Mouse (Mus musculus) CH12.LX (cell line): ENCODE results near the gene Zfp287. TPM values are rescaled to one million over a fixed set of nuclear protein-coding genes. Genes with fewer than 3 reads are reported as not detected.

Experiments used
- DNase-seq: peaks from one replicate; pipeline ENCODE4 v3.0.0-alpha.2; 2013; ENCODE audit errors: extremely low read depth
- H3K27ac ChIP-seq: 2 replicates; pipeline ENCODE4 v1.5.1; 2012; ENCODE audit warnings: low read depth, mild to moderate bottlenecking, control low read depth, moderate library complexity; ENCODE audit not compliant: insufficient read depth
- H3K27me3 ChIP-seq: replicated peaks from 2 replicates; pipeline ENCODE3; 2012; ENCODE audit warnings: inconsistent platforms
- H3K36me3 ChIP-seq, 2 experiments: replicated peaks in 1 of 2; 2 replicates each; pipeline versions ENCODE3 to v1.6.1; 2012; ENCODE audit warnings: inconsistent platforms in 1 of 2, low read length in 1 of 2, mild to moderate bottlenecking in 1 of 2, mixed read lengths in 1 of 2, moderate library complexity in 1 of 2; ENCODE audit not compliant: control insufficient read depth in 1 of 2, insufficient read depth in 1 of 2
- H3K4me1 ChIP-seq, 2 experiments: 2 replicates each; pipeline ENCODE4 v1.6.1; 2012; ENCODE audit warnings: inconsistent platforms in 1 of 2, moderate library complexity in 1 of 2; ENCODE audit not compliant: insufficient read depth in 2 of 2, control insufficient read depth in 1 of 2
- H3K4me2 ChIP-seq: 2 replicates; pipeline ENCODE4 v1.6.1; 2012; ENCODE audit warnings: low read depth, mild to moderate bottlenecking, control low read depth; ENCODE audit not compliant: poor library complexity, insufficient read depth, severe bottlenecking
- H3K4me3 ChIP-seq, 3 experiments: fragments of 150-350 bp in 1 of 3; sonication (generic) in 1 of 3; replicated peaks in 1 of 3; 2 replicates each; pipeline versions ENCODE3 to v1.5.1; 2011 to 2012; ENCODE audit warnings: low read depth in 2 of 3, low read length in 2 of 3, mild to moderate bottlenecking in 2 of 3, moderate library complexity in 2 of 3, control low read depth in 1 of 3, improper control_type of control experiment in 1 of 3, inconsistent platforms in 1 of 3, mixed read lengths in 1 of 3; ENCODE audit not compliant: poor library complexity in 1 of 3
- H3K79me2 ChIP-seq: replicated peaks from 2 replicates; pipeline ENCODE4 v1.6.1; 2012; ENCODE audit warnings: mild to moderate bottlenecking, moderate library complexity; ENCODE audit not compliant: control insufficient read depth, poor library complexity, insufficient read depth, severe bottlenecking; ENCODE audit errors: extremely low read depth
- H3K9ac ChIP-seq: 2 replicates; pipeline ENCODE4 v1.6.1; 2012; ENCODE audit warnings: low read depth, mild to moderate bottlenecking, control low read depth, moderate library complexity; ENCODE audit not compliant: insufficient read depth
- H3K9me3 ChIP-seq: replicated peaks from 2 replicates; pipeline ENCODE3; 2012; ENCODE audit warnings: low read length, inconsistent platforms, mixed read lengths
- CHD2 ChIP-seq: IDR thresholded peaks from 2 replicates; pipeline ENCODE4 v1.6.1; 2011; ENCODE audit warnings: low read length, improper control_type of control experiment
- CTCF ChIP-seq, 2 experiments: IDR thresholded peaks in 1 of 2; conservative IDR thresholded peaks in 1 of 2; 2 replicates each; pipeline ENCODE4 v1.5.1; 2011 to 2012; ENCODE audit warnings: low read depth in 2 of 2, low read length in 2 of 2, improper control_type of control experiment in 1 of 2, inconsistent platforms in 1 of 2, mild to moderate bottlenecking in 1 of 2, moderate library complexity in 1 of 2
- ELF1 ChIP-seq: IDR thresholded peaks from 2 replicates; pipeline ENCODE4 v1.6.1; 2014; ENCODE audit warnings: low read depth, mild to moderate bottlenecking, inconsistent platforms, low read length, improper control_type of control experiment
- EP300 ChIP-seq: IDR thresholded peaks from 2 replicates; pipeline ENCODE4 v1.6.1; 2011; ENCODE audit warnings: low read length, improper control_type of control experiment
- ETS1 ChIP-seq: conservative IDR thresholded peaks from 2 replicates; pipeline ENCODE4 v1.6.1; 2012; ENCODE audit warnings: low read depth, mild to moderate bottlenecking, inconsistent platforms, low read length, improper control_type of control experiment, moderate library complexity
- GABPA ChIP-seq: IDR thresholded peaks from 2 replicates; pipeline ENCODE4 v1.6.1; 2012; ENCODE audit warnings: low read depth, low read length, improper control_type of control experiment, inconsistent platforms; ENCODE audit not compliant: insufficient replicate concordance
- HCFC1 ChIP-seq: IDR thresholded peaks from 2 replicates; pipeline ENCODE4 v1.6.1; 2012; ENCODE audit warnings: low read depth, mild to moderate bottlenecking, inconsistent platforms, low read length, improper control_type of control experiment
- IRF4 ChIP-seq: IDR thresholded peaks from 2 replicates; pipeline ENCODE4 v1.6.1; 2014; ENCODE audit warnings: low read depth, mild to moderate bottlenecking, inconsistent platforms, low read length, improper control_type of control experiment
- JUN ChIP-seq: IDR thresholded peaks from 2 replicates; pipeline ENCODE4 v1.6.1; 2011; ENCODE audit warnings: low read depth, mild to moderate bottlenecking, low read length, improper control_type of control experiment, moderate library complexity; ENCODE audit not compliant: insufficient read depth
- KAT2A ChIP-seq: IDR thresholded peaks from 2 replicates; pipeline ENCODE4 v1.6.1; 2012; ENCODE audit warnings: low read length, improper control_type of control experiment, inconsistent platforms; ENCODE audit not compliant: insufficient replicate concordance
- MXI1 ChIP-seq: IDR thresholded peaks from 2 replicates; pipeline ENCODE4 v1.6.1; 2011; ENCODE audit warnings: mild to moderate bottlenecking, low read depth, low read length, improper control_type of control experiment
- MYC ChIP-seq: IDR thresholded peaks from 2 replicates; pipeline ENCODE4 v1.6.1; 2011; ENCODE audit warnings: low read depth, mild to moderate bottlenecking, improper control_type of control experiment, low read length
- NRF1 ChIP-seq: IDR thresholded peaks from 2 replicates; pipeline ENCODE4 v1.6.1; 2014; ENCODE audit warnings: low read depth, mild to moderate bottlenecking, inconsistent platforms, low read length, improper control_type of control experiment, moderate library complexity
- PAX5 ChIP-seq: IDR thresholded peaks from 2 replicates; pipeline ENCODE4 v1.6.1; 2012; ENCODE audit warnings: low read length, inconsistent platforms, mixed read lengths
- RAD21 ChIP-seq: IDR thresholded peaks from 2 replicates; pipeline ENCODE4 v1.6.1; 2011; ENCODE audit warnings: low read depth, mild to moderate bottlenecking, low read length, improper control_type of control experiment, moderate library complexity
- SIN3A ChIP-seq: IDR thresholded peaks from 2 replicates; pipeline ENCODE4 v1.6.1; 2012; ENCODE audit warnings: low read length, improper control_type of control experiment, inconsistent platforms
- TBP ChIP-seq: conservative IDR thresholded peaks from 2 replicates; pipeline ENCODE4 v1.6.1; 2011; ENCODE audit warnings: low read depth, low read length, improper control_type of control experiment
- TCF12 ChIP-seq: IDR thresholded peaks from 2 replicates; pipeline ENCODE4 v1.6.1; 2014; ENCODE audit warnings: low read depth, mild to moderate bottlenecking, inconsistent platforms, low read length, improper control_type of control experiment
- ZC3H11A ChIP-seq: IDR thresholded peaks from 2 replicates; pipeline ENCODE4 v1.6.1; 2012; ENCODE audit warnings: low read depth, mild to moderate bottlenecking, inconsistent platforms, low read length, improper control_type of control experiment
- ZMIZ1 ChIP-seq: IDR thresholded peaks from 2 replicates; pipeline ENCODE4 v1.6.1; 2012; ENCODE audit warnings: low read depth, mild to moderate bottlenecking, inconsistent platforms, low read length, improper control_type of control experiment
- dilution Hi-C: fragments of 300-500 bp; cut with MboI; formaldehyde crosslinking; loops from 2 replicates; pipeline ENCODE4 v1.14.3; 2020; ENCODE audit warnings: low sequenced_read_pairs; ENCODE audit not compliant: extremely low pct_unique_long_range_greater_than_20kb, extremely low pct_ligation_motif_present
- in situ Hi-C: fragments of 300-500 bp; cut with MboI; formaldehyde crosslinking; loops from 3 replicates; pipeline ENCODE4 v1.14.3; 2019; ENCODE audit warnings: low sequenced_read_pairs, low pct_ligation_motif_present, low pct_unique_long_range_greater_than_20kb, mixed read lengths
- polyA plus RNA-seq: library from polyadenylated mRNA; unstranded; fragments of >175 nt; gene quantifications from 2 replicates; pipeline ENCODE4 v1.2.1, GENCODE M21; 2012; ENCODE audit warnings: low read depth; ENCODE audit not compliant: insufficient read length
- total RNA-seq, 2 experiments: library from RNA; depleted of rRNA; stranded (reverse); fragments of 300-350 nt in 1 of 2; fragments of >200 nt in 1 of 2; gene quantifications; 2 replicates each; pipeline ENCODE4 v1.2.3; 2012 to 2014

Gene Zfp287
- total and polyA plus RNA-seq, 3 experiments = 4.8 to 7.3 (median 5.7) TPM

GRCm38 (mm10) chr11:62757906-62758305, 26.2 kb upstream of the Zfp287 start:
- Histone ChIP-seq H3K79me2 (no peaks in the 10 kb centered on the region), H3K27me3 (peaks cover 24% of the 10 kb centered on the region), H3K4me1 (peaks cover 0 to 14% of the 10 kb centered on the region in 2 experiments; a peak in 3 of 4 replicates), H3K4me3 (no peak overlapping the region), H3K36me3 (no peaks in the 10 kb centered on the region), H3K4me2 (no peak overlapping the region), H3K9ac (no peak overlapping the region), H3K9me3 (no peaks in the 10 kb centered on the region), H3K27ac (no peak overlapping the region)
- in situ Hi-C loops = loop anchor here (5.0 kb wide), 3 partner anchors 44 to 374 kb away; partner anchors contain the start of gene Fbxw10
- TF ChIP-seq MYC (no peak), RAD21 (no peak), ZMIZ1 (no peak), EP300 (no peak), MXI1 (no peak), KAT2A (no peak), ZC3H11A (no peak), NRF1 (no peak), CTCF (conservative IDR thresholded peaks at IDR 0.05 in 1 of 2, IDR thresholded peaks at IDR 0.05 in 1 of 2; ENCODE audit: low read depth in 2 of 2, low read length in 2 of 2) (no peak), GABPA (no peak), ETS1 (no peak), CHD2 (no peak), HCFC1 (no peak), JUN (no peak), PAX5 (no peak), TCF12 (no peak), SIN3A (no peak), ELF1 (no peak)
- dilution Hi-C loops = no loop called here
- no peak for DNase-seq

- peaks cover 0 to 14% of the 10 kb centered on the region in 2 experiments; a peak in 3 of 4 replicates for H3K4me1 ChIP-seq
- H3K27me3 ChIP-seq = peaks cover 24% of the 10 kb centered on the region
- no peak for DNase-seq
- peak overlapping the region in 1 of 3 experiments; percentile 11 for H3K4me3 ChIP-seq
- H3K27ac ChIP-seq = no peak overlapping the region
- no peaks in the 10 kb centered on the region for H3K9me3 ChIP-seq
- no peaks in the 10 kb centered on the region for H3K36me3 ChIP-seq
- H3K4me2 ChIP-seq = peak overlapping the region; percentile 44
- H3K79me2 ChIP-seq = no peaks in the 10 kb centered on the region
- in situ Hi-C loops = loop anchor here (5.0 kb wide), 3 partner anchors 45 to 375 kb away; partner anchors contain the start of gene Fbxw10
- 0 out of 2 replicates have a peak, but pooled peaks have one; percentile 2 for TF ChIP-seq TBP
- TF ChIP-seq IRF4 = no peak
- dilution Hi-C loops = no loop called here
- H3K9ac ChIP-seq = 0 out of 2 replicates have a peak overlapping the region, but pooled peaks have one; percentile 6
Observed at GRCm38 (mm10) chr11:62757143-62757507, 25.4 kb upstream of the Zfp287 start.
